Mouse (Mus musculus) CD4-positive, CD25-positive, alpha-beta regulatory T cell, adult 2 months (primary cell): ENCODE data around the gene Eml5.

Experiments used
- DNase-seq: peaks from one replicate; pipeline ENCODE4 v3.0.0-alpha.2; 2012; ENCODE audit warnings: low read depth, low spot score

The Eml5 gene

DNA sequence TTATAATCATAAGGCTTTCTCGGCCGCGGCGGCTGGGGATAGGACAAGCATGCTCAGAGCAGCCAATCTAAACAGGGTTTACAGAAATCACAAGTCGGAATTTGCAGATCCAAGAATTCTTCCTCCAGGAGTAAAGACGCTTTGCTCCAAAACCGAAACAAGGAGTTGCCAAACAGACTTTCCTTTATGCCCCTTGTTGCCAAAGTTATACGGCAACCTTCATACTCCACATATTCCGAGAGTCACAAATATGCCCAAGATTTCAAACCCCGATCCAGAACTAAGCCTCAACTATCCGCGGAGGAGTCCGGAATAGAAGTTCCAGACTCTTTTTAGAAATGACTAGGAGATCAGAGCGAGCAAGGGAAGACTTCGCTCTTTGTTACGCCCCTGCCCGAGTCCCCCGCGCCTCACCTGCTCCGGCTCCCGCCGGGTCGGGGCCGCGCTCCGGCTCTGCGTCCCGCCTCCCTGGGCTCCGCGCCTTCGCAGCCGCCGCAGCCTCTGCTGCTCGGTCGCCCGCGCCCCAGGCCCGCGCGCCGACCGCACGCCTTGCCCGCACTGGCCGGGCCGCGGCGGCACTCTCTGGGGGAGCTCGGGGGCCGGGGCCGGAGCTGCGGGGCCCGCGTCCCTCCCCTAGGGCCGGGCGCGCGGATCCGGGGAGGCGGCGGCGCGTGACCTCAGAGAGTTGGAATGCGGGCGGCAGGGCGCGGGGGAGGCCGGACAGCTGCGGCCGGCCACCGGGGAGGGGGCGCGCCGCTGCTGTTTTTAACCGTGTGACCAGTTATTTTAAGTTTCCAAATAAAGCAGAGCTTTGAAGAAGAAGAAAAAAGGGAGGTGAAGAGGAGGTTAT is 164.1 kb downstream of the Eml5 start, which contains the start of gene Ptpn21:
Ptpn21 (minus strand) TSS at position 455 of the 850 bp plus-strand sequence.
- no peak for DNase-seq
